Mouse (Mus musculus): ENCODE data around the gene Gstp1.
"Not testable (repeated sequence)": the region's sequence is repeated elsewhere in the genome, so short reads cannot be mapped to it uniquely, and the experiment has no call there.

Gstp1 gene

GRCm38 (mm10) chr19:4060044-4060898 is 22.5 kb upstream of the Gstp1 start:
- DNase-seq (ENCODE audit: low spot score) = not testable (repeated sequence)

- no peak for DNase-seq (ENCODE audit: low spot score)
Measured at GRCm38 (mm10) chr19:4059069-4059740, 21.4 kb upstream of the Gstp1 start, which contains the start of gene Gstp3. Gene Gstp3 (minus strand): TSS chr19:4059569.

- DNase-seq (ENCODE audit: low spot score) = no peak
Measured at GRCm38 (mm10) chr19:4058581-4058980, 20.8 kb upstream of the Gstp1 start.

GRCm38 (mm10) chr19:4057962-4058361 is 20.2 kb upstream of the Gstp1 start:
- no peak for DNase-seq (ENCODE audit: low spot score)

GRCm38 (mm10) chr19:4057389-4057788 is 19.6 kb upstream of the Gstp1 start:
- no peak for DNase-seq (ENCODE audit: low spot score)

- no peak for DNase-seq (ENCODE audit: low spot score)
Measured at GRCm38 (mm10) chr19:4056727-4057126, 18.9 kb upstream of the Gstp1 start.

- DNase-seq (ENCODE audit: low spot score) = no peak
Measured at GRCm38 (mm10) chr19:4055947-4056693, 18.3 kb upstream of the Gstp1 start.

GRCm38 (mm10) chr19:4055216-4055946 is 17.6 kb upstream of the Gstp1 start:
- no peak for DNase-seq (ENCODE audit: low spot score)

GRCm38 (mm10) chr19:4054613-4055012 is 16.8 kb upstream of the Gstp1 start:
- DNase-seq (ENCODE audit: low spot score) = no peak

- no peak for DNase-seq (ENCODE audit: low spot score)
Measured at GRCm38 (mm10) chr19:4052516-4053030, 14.8 kb upstream of the Gstp1 start.

- peak; percentile 52 for DNase-seq (ENCODE audit: low spot score)
Measured at GRCm38 (mm10) chr19:4051741-4052515, 14.1 kb upstream of the Gstp1 start.

- DNase-seq (ENCODE audit: low spot score) = no peak
Measured at GRCm38 (mm10) chr19:4051016-4051415, 13.2 kb upstream of the Gstp1 start.

- DNase-seq (ENCODE audit: low spot score) = not testable (repeated sequence)
Measured at GRCm38 (mm10) chr19:4049069-4049468, 11.3 kb upstream of the Gstp1 start.

GRCm38 (mm10) chr19:4047859-4048258 is 10.1 kb upstream of the Gstp1 start:
- peak; percentile 79 for DNase-seq (ENCODE audit: low spot score)

GRCm38 (mm10) chr19:4046866-4047254 is 9.1 kb upstream of the Gstp1 start:
- DNase-seq (ENCODE audit: low spot score) = no peak

GRCm38 (mm10) chr19:4045966-4046865 is 8.4 kb upstream of the Gstp1 start, which contains the start of gene Gstp2:
Gene Gstp2 (minus strand): TSS chr19:4046023.
- DNase-seq (ENCODE audit: low spot score) = peak; percentile 87

GRCm38 (mm10) chr19:4044109-4044508 is 6.3 kb upstream of the Gstp1 start:
- not testable (repeated sequence) for DNase-seq (ENCODE audit: low spot score)

GRCm38 (mm10) chr19:4042124-4042523 is 4.3 kb upstream of the Gstp1 start:
- DNase-seq (ENCODE audit: low spot score) = no peak

GRCm38 (mm10) chr19:4041500-4041899 is 3.7 kb upstream of the Gstp1 start:
- not testable (repeated sequence) for DNase-seq (ENCODE audit: low spot score)

- DNase-seq (ENCODE audit: low spot score) = not testable (repeated sequence)
Measured at GRCm38 (mm10) chr19:4040941-4041340, 3.2 kb upstream of the Gstp1 start.

All from layer of hippocampus, adult 11-12 months (tissue).